Mouse (Mus musculus) gastrocnemius, adult 8-10 months (tissue): Measurements from ENCODE around the gene Camk1d. TPM values are rescaled to one million over a fixed set of nuclear protein-coding genes. Genes with fewer than 3 reads are reported as not detected.

ENCODE experiments used
- DNase-seq, 2 experiments: peaks; one replicate each; pipeline ENCODE4 v3.0.0; 2022; ENCODE audit warnings: low spot score in 2 of 2
- total RNA-seq, 4 experiments: library from RNA; stranded (reverse); gene quantifications; 2 replicates each; pipeline ENCODE4 v1.2.4; 2022

Camk1d gene
- total RNA-seq, 4 experiments from 2014 or later = 0.51 to 1.3 (median 1.1) TPM

GRCm38 (mm10) chr2:5479886-5480285 lies 234.4 kb downstream of the Camk1d start:
- DNase-seq = no peak

DNA sequence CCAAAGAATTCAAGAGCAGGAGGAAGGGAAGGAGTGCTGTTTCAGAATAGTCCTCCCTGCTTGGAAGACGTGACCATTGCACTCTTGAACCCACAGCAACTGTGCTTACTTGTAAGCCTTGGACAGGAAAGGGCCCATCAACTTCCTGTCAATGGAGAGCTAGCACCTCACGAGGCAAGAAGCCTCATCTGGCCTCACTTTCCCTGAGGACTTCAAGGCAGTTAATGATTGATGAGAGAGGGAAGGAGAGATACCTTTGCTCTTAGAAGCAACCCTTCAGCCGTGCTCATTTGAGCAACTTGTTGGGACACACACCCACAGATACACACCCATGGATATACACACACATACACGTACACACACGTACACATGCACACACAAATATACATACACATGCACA lies 235.6 kb downstream of the Camk1d start:
- no peak for DNase-seq

- DNase-seq = no peak
These were observed 236.1 kb downstream of the Camk1d start for GRCm38 (mm10) chr2:5478256-5478655.

DNA sequence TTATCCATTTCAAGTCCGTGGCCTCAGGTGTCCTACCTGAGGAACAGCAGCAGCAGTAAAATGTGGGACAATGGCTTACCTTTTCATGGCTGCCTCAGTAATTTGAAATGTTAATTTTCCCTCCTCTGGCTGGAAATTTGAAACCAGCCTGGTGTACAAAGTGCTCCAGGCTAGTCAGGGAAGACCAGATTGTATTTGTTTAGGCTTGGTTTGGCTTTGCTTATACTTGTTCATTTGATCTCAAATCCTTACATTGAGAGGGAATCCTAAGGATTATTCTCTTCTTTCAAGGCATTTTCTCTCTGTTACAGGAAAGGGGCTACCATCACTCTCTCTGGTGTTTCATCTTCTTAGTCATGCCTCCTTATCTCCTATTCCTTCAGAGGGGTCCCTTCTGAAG lies 236.8 kb downstream of the Camk1d start:
- no peak for DNase-seq

GRCm38 (mm10) chr2:5469366-5469941 lies 244.9 kb downstream of the Camk1d start:
- no peak for DNase-seq

DNA sequence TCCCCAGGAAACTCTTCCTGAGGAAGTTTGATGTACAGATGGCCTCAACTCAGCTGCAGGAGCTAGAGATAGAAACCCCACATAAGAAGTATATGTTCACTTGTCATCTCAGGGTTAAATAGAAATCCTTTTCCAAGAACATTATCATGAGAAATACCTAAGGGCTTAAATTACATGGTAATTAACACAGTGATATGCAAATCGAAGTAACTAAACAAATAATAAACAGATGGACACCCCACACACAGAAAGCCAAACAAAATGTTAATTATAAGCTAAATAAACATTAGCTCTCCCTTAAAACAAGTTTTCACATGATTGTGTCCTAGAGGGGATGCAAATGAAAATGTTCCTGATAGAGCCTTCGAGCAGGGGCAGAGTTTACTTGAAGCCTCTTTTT lies 246.8 kb downstream of the Camk1d start:
- no peak for DNase-seq

DNA sequence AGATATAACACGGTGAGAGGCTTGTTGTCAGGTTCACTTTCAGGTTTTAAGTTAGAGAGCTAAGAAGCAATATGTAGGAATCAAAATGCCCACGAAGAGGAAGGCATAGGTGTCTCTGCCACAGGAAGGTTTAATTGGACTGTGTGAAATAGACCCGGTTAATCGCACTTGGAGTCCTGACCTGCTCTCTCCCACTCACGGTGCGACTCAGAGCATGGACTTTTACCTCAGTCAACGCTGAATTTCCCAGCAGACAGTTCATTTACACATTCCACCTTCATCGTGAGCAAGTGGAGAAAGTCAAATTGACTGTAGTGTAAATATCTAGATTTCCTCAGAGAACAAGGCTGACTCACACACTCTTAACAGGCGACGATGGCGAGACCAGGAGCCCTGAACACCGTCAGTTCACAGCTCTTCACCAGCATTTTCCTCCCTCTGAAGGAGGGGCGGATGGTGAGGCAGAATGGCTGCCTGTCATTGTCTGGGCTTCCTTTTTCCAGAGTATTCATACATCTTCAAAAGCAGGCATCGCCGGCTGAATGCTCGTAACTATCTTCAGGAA lies 255.6 kb downstream of the Camk1d start:
- no peak for DNase-seq

DNA sequence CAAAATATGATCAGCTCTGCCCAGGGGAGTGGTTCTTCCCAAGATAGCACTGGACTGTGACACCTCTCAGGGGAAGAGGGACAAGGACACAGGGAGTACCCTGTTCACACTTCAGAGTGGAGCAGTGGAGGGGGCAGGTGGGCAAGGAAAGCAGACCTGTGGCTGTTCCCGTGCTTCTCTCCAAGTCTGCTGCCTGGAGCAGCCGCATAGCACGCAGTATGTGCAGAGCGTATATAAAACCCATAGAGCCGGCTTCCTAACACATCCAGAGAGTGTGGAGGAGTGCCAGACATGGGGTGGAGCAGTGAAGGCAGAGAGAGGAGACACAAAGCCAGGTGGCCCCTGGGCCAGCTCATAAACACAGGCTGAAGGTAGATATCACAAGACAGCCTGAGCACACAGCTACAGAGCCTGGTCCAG lies 256.2 kb downstream of the Camk1d start:
- DNase-seq = no peak

GRCm38 (mm10) chr2:5456108-5456507 lies 258.2 kb downstream of the Camk1d start:
- no peak for DNase-seq

GRCm38 (mm10) chr2:5454830-5455229 lies 259.5 kb downstream of the Camk1d start:
- DNase-seq = no peak

DNA sequence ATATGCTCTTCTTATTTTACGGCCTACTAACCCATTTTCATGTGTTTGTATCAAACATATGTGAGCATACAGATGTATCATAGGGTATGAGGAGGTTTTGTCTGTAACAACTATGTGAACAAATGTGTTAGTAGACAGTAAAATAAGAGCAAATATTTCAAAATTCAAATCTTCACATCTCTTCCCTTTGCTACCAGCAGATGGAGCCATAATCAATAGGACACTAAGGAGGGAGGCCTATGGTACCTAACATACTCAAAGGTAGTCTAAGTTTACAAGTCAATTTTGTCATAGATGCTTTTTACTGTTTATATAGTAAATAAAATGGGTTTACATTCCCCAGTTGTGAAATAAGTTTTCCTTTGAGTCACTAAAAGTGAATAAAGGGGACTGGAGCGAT lies 262.7 kb downstream of the Camk1d start:
- no peak for DNase-seq

GRCm38 (mm10) chr2:5445357-5445756 lies 269.0 kb downstream of the Camk1d start:
- DNase-seq = no peak

DNA sequence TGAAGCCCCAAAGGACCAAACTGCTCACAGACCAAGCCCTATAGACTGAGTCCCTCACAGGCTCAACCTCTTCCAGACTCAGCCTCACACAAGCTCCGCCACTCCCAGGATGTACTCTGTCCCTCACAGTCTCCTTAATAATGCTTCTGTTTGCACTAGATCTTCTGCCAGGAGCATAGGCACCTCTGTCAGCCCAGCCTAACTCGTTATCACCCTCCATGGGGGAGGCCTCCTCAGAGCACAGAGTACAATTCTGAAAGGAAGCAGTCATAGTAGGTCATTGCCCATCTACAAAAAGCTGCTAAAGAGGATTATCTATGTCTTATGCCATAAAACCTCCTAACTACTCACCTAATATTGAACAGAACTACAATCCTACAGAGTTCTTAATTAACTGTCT lies 276.6 kb downstream of the Camk1d start:
- no peak for DNase-seq

DNA sequence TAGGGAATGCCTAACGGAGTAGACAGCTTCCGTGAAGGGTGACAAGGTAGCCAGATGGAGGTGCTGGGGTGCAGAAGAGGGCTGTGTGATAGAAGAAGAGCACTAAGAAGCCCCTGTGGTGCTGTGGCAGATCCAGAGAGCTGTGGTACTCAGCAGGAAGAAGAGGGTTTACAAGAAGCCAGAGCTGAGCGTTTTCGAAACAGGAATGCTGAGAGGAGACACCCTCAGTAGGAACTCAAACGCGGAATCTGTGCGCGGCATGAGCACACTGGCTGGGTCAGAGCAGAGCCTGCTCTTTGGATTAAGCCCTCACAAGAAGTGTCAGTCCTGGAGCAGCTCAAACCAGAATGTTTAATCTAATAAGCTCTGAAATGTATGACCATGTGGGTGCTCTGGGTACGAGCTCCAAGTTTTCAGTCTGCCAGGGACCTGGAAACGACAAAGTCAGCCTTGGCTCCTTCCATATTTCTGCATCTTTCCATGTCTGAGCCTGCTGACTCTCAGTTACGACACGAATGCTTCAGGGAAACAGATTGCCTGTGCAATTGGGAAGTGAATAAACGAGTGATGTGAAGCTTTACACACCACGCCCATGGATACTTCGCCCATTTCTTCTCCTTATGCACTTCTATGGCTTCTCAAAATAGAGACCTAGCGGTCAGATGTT lies 278.6 kb downstream of the Camk1d start:
- no peak for DNase-seq

DNA sequence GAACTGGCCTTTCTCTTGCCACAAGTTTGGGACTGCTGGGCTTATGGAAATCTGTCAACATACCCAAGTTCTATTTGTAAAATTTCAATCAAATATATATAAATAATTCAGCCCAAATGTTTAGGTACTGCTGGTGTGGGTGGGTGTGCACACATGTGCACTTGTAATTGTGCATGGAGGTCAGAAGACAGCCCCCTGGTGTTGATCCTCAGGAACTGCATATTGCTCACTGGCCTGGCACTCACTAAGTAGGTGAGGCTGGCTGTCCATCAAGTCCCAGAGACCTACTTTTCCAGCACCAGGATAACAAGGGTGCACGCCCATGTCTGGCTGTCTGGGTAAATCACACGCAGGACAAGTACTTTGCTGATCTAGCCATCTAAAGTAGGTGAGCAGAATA lies 283.0 kb downstream of the Camk1d start:
- DNase-seq = no peak

- DNase-seq = no peak
These were observed 284.4 kb downstream of the Camk1d start for GRCm38 (mm10) chr2:5429921-5430320.

GRCm38 (mm10) chr2:5426110-5426509 lies 288.2 kb downstream of the Camk1d start:
- no peak for DNase-seq

DNA sequence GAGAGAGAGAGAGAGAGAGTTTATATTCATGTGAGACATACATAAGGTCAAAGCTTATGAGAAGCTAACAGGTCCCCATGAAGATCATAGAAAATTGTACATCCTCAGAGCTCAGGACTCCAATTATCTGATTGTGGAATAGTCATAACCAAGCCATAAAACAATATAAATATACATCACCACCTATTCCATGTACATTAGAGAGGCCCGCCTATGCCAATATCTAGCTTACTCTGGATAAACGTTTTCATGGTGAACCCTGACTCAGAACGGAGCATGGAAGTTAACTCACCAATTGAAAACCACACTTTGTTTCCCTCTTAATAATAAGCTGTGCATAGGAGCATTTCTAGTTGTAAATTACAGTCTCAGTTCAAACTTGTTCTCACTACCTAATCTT lies 288.7 kb downstream of the Camk1d start:
- DNase-seq = no peak

DNA sequence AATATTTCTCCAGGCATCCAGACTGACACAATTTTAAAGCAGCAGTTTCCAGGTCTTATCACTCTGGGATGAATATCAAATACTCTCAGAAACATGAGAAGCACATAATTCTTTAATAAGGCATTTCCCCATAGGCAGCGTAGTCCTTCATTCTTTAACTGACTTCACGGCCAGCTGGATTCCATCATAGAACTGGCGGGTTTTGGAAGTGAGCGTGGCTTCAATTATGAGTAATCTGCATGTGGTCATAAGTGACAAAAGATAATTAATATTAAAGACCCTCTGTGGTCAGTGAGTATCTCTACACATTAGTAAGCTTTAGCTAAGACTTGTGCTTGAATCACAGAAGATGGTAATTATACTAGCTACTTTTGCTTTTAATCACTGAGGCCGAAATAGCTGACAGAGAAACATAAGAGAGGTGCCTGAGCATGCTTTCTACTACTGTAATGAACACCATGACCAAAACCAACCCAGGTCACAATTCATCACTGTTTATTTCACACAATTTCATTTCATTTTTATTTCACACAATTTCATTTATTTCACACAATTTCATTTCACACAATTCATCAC lies 293.6 kb downstream of the Camk1d start:
- DNase-seq = no peak

GRCm38 (mm10) chr2:5418802-5419201 lies 295.5 kb downstream of the Camk1d start:
- DNase-seq = no peak

- DNase-seq = no peak
These were observed 296.9 kb downstream of the Camk1d start for GRCm38 (mm10) chr2:5417158-5418032.

GRCm38 (mm10) chr2:5411774-5412173 lies 302.5 kb downstream of the Camk1d start:
- no peak for DNase-seq
